Mouse (Mus musculus) heart, embryonic 15.5 days (tissue): ENCODE data around the gene Bloc1s3. TPM values are rescaled to one million over a fixed set of nuclear protein-coding genes. Genes with fewer than 3 reads are reported as not detected.
A peak's percentile ranks its signal among the peaks of the same experiment; 100 is the strongest.

Experiments used
- ATAC-seq: fragments of 200-750 bp; cut with Nextera tagmentation; replicated peaks from 2 replicates; pipeline ENCODE4 v1.8.0; 2017; ENCODE audit warnings: low read depth, moderate TSS enrichment; ENCODE audit not compliant: insufficient number of reproducible peaks, insufficient read depth, low FRiP score
- H3K27ac ChIP-seq: fragments of 300-500 bp; sonication (generic); 2 replicates; pipeline ENCODE4 v1.5.1; 2015; ENCODE audit warnings: mild to moderate bottlenecking, inconsistent platforms
- H3K27me3 ChIP-seq: fragments of 300-500 bp; sonication (generic); 2 replicates; pipeline ENCODE4 v1.6.1; 2015; ENCODE audit warnings: inconsistent platforms
- H3K36me3 ChIP-seq: fragments of 300-500 bp; sonication (generic); 2 replicates; pipeline ENCODE4 v1.6.1; 2015; ENCODE audit warnings: mild to moderate bottlenecking, inconsistent platforms
- H3K4me1 ChIP-seq: fragments of 300-500 bp; sonication (generic); replicated peaks from 2 replicates; pipeline ENCODE4 v1.6.1; 2015; ENCODE audit warnings: inconsistent platforms
- H3K4me2 ChIP-seq: fragments of 300-500 bp; sonication (generic); 2 replicates; pipeline ENCODE4 v1.6.1; 2015; ENCODE audit warnings: inconsistent platforms, mild to moderate bottlenecking, moderate library complexity
- H3K4me3 ChIP-seq: fragments of 300-500 bp; sonication (generic); 2 replicates; pipeline ENCODE4 v1.5.1; 2015; ENCODE audit warnings: mild to moderate bottlenecking, inconsistent platforms
- H3K9ac ChIP-seq: fragments of 300-500 bp; sonication (generic); 2 replicates; pipeline ENCODE4 v1.6.1; 2015; ENCODE audit warnings: mild to moderate bottlenecking, inconsistent platforms
- H3K9me3 ChIP-seq: fragments of 300-500 bp; sonication (generic); replicated peaks from 2 replicates; pipeline ENCODE4 v1.6.1; 2016; ENCODE audit warnings: inconsistent platforms
- WGBS: fragments of 180-500 bp; shearing (Covaris S2); methylation state at CpG from one replicate; pipeline ENCODE4 v1.1.7; 2015; ENCODE audit warnings: mixed read lengths; 5-methylcytosine and 5-hydroxymethylcytosine counted together
- polyA plus RNA-seq: library from polyadenylated mRNA; unstranded; fragments of >200 nt; fragmentation: Nextera tagmentation; extraction: Ambion mirVana; gene quantifications from 2 replicates; pipeline ENCODE4 v1.2.1, GENCODE M21; 2015

The Bloc1s3 gene
- polyA plus RNA-seq, 1 experiment from 2014 or later: 1.7 TPM

DNA sequence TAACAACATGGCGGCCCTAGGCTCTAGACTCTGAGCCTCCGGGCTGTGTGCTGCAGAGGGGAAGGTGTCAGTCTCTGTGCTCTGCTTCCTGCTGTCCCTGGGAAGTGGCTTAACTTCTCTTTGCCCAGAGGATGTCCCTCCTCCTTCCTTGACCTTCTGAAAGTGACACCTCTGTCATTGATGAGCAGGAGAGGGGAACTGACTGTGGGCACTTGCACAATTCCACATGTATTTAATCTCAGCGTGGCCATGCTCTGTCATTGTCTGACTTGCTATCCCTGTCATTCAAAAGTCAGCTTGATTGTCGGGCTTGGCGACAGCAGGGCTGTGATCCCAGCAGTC lies 12.0 kb downstream of the Bloc1s3 start:
- ATAC-seq: no peak
- Histone ChIP-seq H3K36me3 (no peaks in the 10 kb centered on the region), H3K9me3 (no peaks in the 10 kb centered on the region), H3K27me3 (peaks cover 7% of the 10 kb centered on the region), H3K4me3 (no peak overlapping the region), H3K9ac (no peak overlapping the region), H3K4me2 (no peak overlapping the region), H3K27ac (no peak overlapping the region), H3K4me1 (peaks cover 24% of the 10 kb centered on the region)
- 75% methylated on average over 5 of the region's 5 CpGs for WGBS

GRCm38 (mm10) chr7:19495521-19496213 lies 12.5 kb downstream of the Bloc1s3 start:
- Histone ChIP-seq H3K36me3 (no peaks in the 10 kb centered on the region), H3K4me3 (no peak overlapping the region), H3K27me3 (peaks cover 12% of the 10 kb centered on the region), H3K9me3 (no peaks in the 10 kb centered on the region), H3K9ac (no peak overlapping the region), H3K4me1 (peaks cover 24% of the 10 kb centered on the region), H3K27ac (no peak overlapping the region), H3K4me2 (no peak overlapping the region)
- 60% methylated on average over 20 of the region's 20 CpGs for WGBS
- no peak for ATAC-seq

- ATAC-seq: no peak
- H3K27me3 ChIP-seq: peaks cover 18% of the 10 kb centered on the region
- H3K9me3 ChIP-seq: no peaks in the 10 kb centered on the region
- H3K4me2 ChIP-seq: no peak overlapping the region
- no peaks in the 10 kb centered on the region for H3K36me3 ChIP-seq
- no peak overlapping the region for H3K4me3 ChIP-seq
- WGBS: 73% methylated on average over 25 of the region's 25 CpGs
- no peak overlapping the region for H3K27ac ChIP-seq
- H3K4me1 ChIP-seq: peaks cover 24% of the 10 kb centered on the region
- no peak overlapping the region for H3K9ac ChIP-seq
Observed at GRCm38 (mm10) chr7:19494751-19495474, 13.3 kb downstream of the Bloc1s3 start.

DNA sequence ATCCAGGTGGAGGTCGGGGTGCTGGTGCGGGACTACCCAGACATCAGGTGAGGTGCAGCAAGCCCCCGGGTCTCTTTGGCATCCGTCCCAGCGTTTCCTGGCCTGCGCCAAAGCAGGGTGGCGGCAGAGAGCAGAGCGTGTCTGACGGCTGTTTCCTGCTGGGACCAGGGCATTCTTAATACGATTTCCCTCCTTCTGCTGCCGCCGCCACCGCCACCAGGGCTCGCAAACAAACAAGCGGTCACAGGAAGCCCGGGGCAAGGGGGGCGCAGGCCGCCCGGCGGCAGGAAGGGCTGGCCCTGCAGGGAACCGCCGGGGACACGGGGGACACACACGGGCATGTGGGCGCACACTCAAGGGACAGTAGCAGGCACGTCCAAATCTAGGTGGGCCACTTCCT lies 16.4 kb downstream of the Bloc1s3 start:
- peaks cover 47% of the 10 kb centered on the region for H3K27me3 ChIP-seq
- 3% methylated on average over 26 of the region's 26 CpGs for WGBS
- no peak for ATAC-seq
- H3K4me3 ChIP-seq: peak overlapping the region; percentile 43
- H3K4me2 ChIP-seq: peak overlapping the region; percentile 72
- 0 out of 2 replicates have a peak overlapping the region, but pooled peaks have one; percentile 21 for H3K27ac ChIP-seq
- peak overlapping the region; percentile 53 for H3K9ac ChIP-seq
- peaks cover 29% of the 10 kb centered on the region for H3K4me1 ChIP-seq
- H3K9me3 ChIP-seq: no peaks in the 10 kb centered on the region
- H3K36me3 ChIP-seq: no peaks in the 10 kb centered on the region

- H3K9me3 ChIP-seq: no peaks in the 10 kb centered on the region
- WGBS: 22% methylated on average over 31 of the region's 31 CpGs
- H3K36me3 ChIP-seq: no peaks in the 10 kb centered on the region
- H3K4me1 ChIP-seq: peaks cover 18% of the 10 kb centered on the region
- peak overlapping the region; percentile 26 for H3K4me3 ChIP-seq
- peak overlapping the region; percentile 36 for H3K4me2 ChIP-seq
- peaks cover 50% of the 10 kb centered on the region for H3K27me3 ChIP-seq
- H3K27ac ChIP-seq: no peak overlapping the region
- H3K9ac ChIP-seq: no peak overlapping the region
- no peak; the same call in 1 of the 2 replicates for ATAC-seq
Observed at GRCm38 (mm10) chr7:19489525-19489924, 18.6 kb downstream of the Bloc1s3 start.

DNA sequence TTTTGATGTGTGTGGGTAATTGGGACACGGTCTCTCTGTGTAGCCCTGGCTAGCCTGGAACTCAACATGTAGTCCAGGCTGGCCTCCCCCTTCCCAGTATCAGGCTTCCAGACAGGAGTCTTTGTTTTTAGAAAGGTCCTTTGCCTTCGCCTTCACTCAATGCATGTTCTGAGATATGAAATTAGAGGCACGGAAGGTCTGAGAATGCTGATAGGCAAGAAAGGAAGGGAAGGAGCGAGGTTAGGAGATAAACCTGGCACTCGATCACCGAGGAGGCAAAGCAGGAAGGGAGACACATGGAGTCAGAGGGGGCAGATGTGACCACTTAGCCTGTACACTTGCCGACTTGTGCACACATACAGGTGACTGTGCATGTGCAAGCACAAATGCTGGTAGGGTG lies 21.6 kb downstream of the Bloc1s3 start:
- no peak overlapping the region for H3K9ac ChIP-seq
- peaks cover 47% of the 10 kb centered on the region for H3K27me3 ChIP-seq
- no peaks in the 10 kb centered on the region for H3K36me3 ChIP-seq
- WGBS: 69% methylated on average over 7 of the region's 7 CpGs
- no peak overlapping the region for H3K4me2 ChIP-seq
- no peak overlapping the region for H3K27ac ChIP-seq
- peaks cover 8% of the 10 kb centered on the region for H3K4me1 ChIP-seq
- no peak for ATAC-seq
- H3K4me3 ChIP-seq: no peak overlapping the region
- no peaks in the 10 kb centered on the region for H3K9me3 ChIP-seq

DNA sequence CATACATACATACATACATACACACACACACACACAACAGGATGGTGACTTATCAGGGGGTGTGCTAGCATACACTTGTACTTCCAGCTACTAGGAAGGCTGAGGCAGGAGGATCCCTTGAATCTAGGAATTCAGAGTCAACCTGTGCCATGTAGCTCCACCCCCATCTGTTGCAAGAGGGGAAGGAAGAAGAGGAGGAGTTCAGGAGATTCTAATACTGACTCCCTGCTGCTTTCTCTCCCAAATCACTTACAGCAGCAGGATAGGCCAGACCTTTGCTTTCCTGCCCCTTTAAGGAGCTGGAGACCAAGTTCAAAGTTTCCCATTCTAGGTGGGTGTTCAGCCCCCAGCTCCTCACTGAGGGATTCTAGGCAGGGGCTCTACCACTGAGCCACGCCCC lies 22.7 kb downstream of the Bloc1s3 start:
- ATAC-seq: no peak
- no peaks in the 10 kb centered on the region for H3K36me3 ChIP-seq
- no peak overlapping the region for H3K9ac ChIP-seq
- 92% methylated on average over 1 of the region's 1 CpGs for WGBS
- no peak overlapping the region for H3K4me3 ChIP-seq
- no peak overlapping the region for H3K27ac ChIP-seq
- no peak overlapping the region for H3K4me2 ChIP-seq
- H3K27me3 ChIP-seq: peaks cover 42% of the 10 kb centered on the region
- no peaks in the 10 kb centered on the region for H3K9me3 ChIP-seq
- H3K4me1 ChIP-seq: peaks cover 5% of the 10 kb centered on the region

DNA sequence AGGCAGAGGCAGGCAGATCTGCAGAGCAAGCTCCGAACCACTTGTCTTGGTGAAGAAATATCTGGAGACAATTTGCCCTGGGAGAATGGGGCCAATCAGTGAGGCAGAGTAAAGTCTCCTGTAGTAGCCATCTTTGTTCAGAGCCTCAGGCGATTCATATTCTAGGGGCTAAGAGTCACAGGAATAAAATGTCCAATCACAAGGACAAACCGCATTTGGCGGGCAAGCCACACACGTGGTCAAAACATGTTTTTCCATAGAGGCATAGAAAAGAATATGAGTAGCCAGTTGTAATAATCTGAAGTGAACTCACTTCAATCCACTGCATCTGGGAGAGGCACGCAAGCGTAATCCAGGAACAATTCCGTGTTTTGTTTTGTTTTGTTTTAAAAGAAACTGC lies 24.9 kb downstream of the Bloc1s3 start:
- no peaks in the 10 kb centered on the region; the same call in 1 of the 2 replicates for H3K4me1 ChIP-seq
- no peak overlapping the region for H3K27ac ChIP-seq
- H3K27me3 ChIP-seq: peaks cover 21% of the 10 kb centered on the region
- ATAC-seq: no peak
- H3K36me3 ChIP-seq: no peaks in the 10 kb centered on the region
- H3K4me2 ChIP-seq: no peak overlapping the region
- no peak overlapping the region for H3K4me3 ChIP-seq
- H3K9ac ChIP-seq: no peak overlapping the region
- 84% methylated on average over 8 of the region's 8 CpGs for WGBS
- H3K9me3 ChIP-seq: no peaks in the 10 kb centered on the region

DNA sequence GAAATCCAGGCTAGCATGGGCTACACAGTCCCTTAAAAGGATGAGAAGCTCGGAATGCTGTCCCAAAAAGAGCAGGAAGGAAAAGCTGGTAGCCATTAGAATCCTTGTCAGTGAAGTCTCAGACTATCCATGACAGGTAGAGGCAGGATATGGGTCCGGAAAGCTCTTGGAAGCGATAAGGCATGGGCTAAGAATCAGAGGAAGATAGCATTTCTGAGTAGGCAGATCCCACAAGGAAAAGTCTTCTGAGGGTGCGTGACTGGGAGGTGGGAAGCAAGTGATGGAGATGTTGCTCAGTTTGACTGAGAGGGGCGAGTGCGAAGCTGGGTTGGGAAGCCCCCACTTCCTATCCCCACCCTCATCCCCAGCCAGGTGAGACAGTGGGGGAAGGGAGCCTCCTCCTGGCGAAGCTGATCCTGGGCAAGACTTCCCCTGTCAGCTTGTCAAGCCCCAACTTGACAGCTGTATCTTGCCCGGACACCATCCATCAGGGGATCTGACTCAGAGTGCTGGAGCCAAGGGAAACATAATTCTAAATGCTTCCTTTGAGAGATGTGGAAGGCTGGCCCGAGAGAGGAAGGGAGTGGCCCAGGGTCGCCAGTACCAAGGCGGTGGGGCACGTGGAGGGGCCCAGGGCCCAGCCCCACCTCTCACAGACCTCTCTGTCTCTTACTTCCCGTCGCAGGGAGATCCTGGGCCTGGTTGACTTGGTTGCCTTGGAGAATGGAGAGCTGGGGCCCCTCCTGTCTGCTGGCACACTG lies 30.4 kb downstream of the Bloc1s3 start:
- H3K36me3 ChIP-seq: no peaks in the 10 kb centered on the region
- peaks cover 18% of the 10 kb centered on the region for H3K4me1 ChIP-seq
- no peaks in the 10 kb centered on the region for H3K9me3 ChIP-seq
- no peak for ATAC-seq
- no peak overlapping the region for H3K4me2 ChIP-seq
- no peak overlapping the region for H3K27ac ChIP-seq
- peaks cover 45% of the 10 kb centered on the region for H3K27me3 ChIP-seq
- no peak overlapping the region for H3K9ac ChIP-seq
- no peak overlapping the region for H3K4me3 ChIP-seq
- WGBS: 21% methylated on average over 14 of the region's 14 CpGs

GRCm38 (mm10) chr7:19477084-19477483 lies 31.1 kb downstream of the Bloc1s3 start:
- no peak overlapping the region for H3K4me2 ChIP-seq
- H3K27ac ChIP-seq: no peak overlapping the region
- no peak for ATAC-seq
- H3K9me3 ChIP-seq: no peaks in the 10 kb centered on the region
- WGBS: 51% methylated on average over 2 of the region's 2 CpGs
- H3K27me3 ChIP-seq: peaks cover 52% of the 10 kb centered on the region
- peaks cover 20% of the 10 kb centered on the region for H3K4me1 ChIP-seq
- no peak overlapping the region for H3K4me3 ChIP-seq
- H3K36me3 ChIP-seq: no peaks in the 10 kb centered on the region
- H3K9ac ChIP-seq: no peak overlapping the region

- Histone ChIP-seq H3K27me3 (peaks cover 76% of the 10 kb centered on the region), H3K4me3 (peak overlapping the region; percentile 64), H3K4me1 (peaks cover 24% of the 10 kb centered on the region), H3K9ac (peak overlapping the region; percentile 68), H3K36me3 (no peaks in the 10 kb centered on the region), H3K4me2 (peak overlapping the region; percentile 97), H3K27ac (peak overlapping the region; percentile 66), H3K9me3 (no peaks in the 10 kb centered on the region)
- WGBS: under 1% methylated on average over 84 of the region's 89 CpGs
- ATAC-seq: peak; percentile 80
Observed at GRCm38 (mm10) chr7:19473875-19474443, 34.2 kb downstream of the Bloc1s3 start.
